Mouse (Mus musculus) liver, adult 2 months (tissue): ENCODE results near the gene Themis3.

ENCODE experiments used
- CTCF ChIP-seq: fragments of 200-500 bp; IDR thresholded peaks from 2 replicates; pipeline ENCODE4 v1.5.1; 2011; ENCODE audit warnings: low read depth, low read length, control low read depth
- POLR2A ChIP-seq: fragments of 200-500 bp; IDR thresholded peaks from 2 replicates; pipeline ENCODE4 v1.6.1; 2011; ENCODE audit warnings: low read length, control low read depth; ENCODE audit not compliant: insufficient read depth; ENCODE audit errors: extremely low read depth

- no peak for TF ChIP-seq POLR2A
- TF ChIP-seq CTCF, result no peak
These were observed 80.0 kb downstream of the Themis3 start for GRCm38 (mm10) chr17:66514288-66514995.
